27 mouse cellular contexts compared by ENCODE assay signal in the genomic region with DNA sequence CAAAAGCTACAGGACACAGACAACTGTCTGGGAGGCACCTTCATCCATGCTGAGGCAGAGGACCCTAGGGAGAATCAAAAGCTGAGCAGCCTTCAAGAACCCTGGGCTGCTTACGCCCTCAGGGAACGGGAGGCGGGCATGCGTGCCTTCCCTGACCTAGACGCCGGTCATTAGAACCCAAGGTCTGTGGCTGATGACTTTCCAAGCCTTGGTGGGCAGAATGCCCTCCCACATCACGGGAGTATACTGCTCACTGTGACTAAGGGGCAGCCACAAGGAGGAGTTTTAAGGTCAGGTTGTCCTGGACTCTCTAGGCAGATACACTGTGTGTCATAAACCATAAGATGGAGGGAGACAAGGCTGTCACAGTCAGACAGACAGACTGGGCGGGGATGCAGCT.
DNase-seq lines count a peak whose midpoint lies in the region; ATAC-seq and TF ChIP-seq lines count a peak whose summit lies in the region.
"Had no signal": no experiment of that assay in that cellular context is flagged by ENCODE, and none has a peak within 500 bp of the region (broad histone marks: within the 10 kb centered on the region; RNA-seq: fewer than 3 reads in every experiment).

No protein-coding gene starts in this region.

- DNase-seq in adrenal gland, adult (ENCODE audit: inconsistent age in 2 of 2, low spot score in 1 of 2) = peak; percentile 85 to 90
- DNase-seq in adrenal gland, postnatal 4 days (ENCODE audit: low spot score in 2 of 2) = no peak
- peak; percentile 50 for DNase-seq in adrenal gland, postnatal 25 days
- no peak for DNase-seq in thymus, postnatal 0 days (ENCODE audit: low spot score)
- DNase-seq in right cerebral cortex, postnatal 10 days (ENCODE audit: low spot score in 2 of 2) = no peak
- DNase-seq: cerebellum, adult 8-10 months; cerebellum, postnatal 25 days; forebrain, postnatal 0 days; gastrocnemius, postnatal 10 days; heart, postnatal 10 days; kidney, adult 2 months; layer of hippocampus, postnatal 36 days; left cerebral cortex, postnatal 4 days; liver, postnatal 0 days; lung, postnatal 4 days; right cerebral cortex, adult 18-20 months; right cerebral cortex, postnatal 4 days had no signal

- 81% methylated on average over 8 of the region's 8 CpGs for WGBS in midbrain, embryonic 16.5 days
- WGBS in midbrain, embryonic 15.5 days = 77% methylated on average over 8 of the region's 8 CpGs

- no peaks in the 10 kb centered on the region for H3K27me3 ChIP-seq in midbrain, embryonic 16.5 days (ENCODE audit: control insufficient read depth, insufficient read depth, low read depth, low read length)
- H3K27me3 ChIP-seq in midbrain, embryonic 15.5 days (replicated peaks) = no peaks in the 10 kb centered on the region
- H3K27me3 ChIP-seq in C2C12 (ENCODE audit: control insufficient read depth, insufficient read depth, insufficient read length) = no peaks in the 10 kb centered on the region
- H3K27me3 ChIP-seq: heart, embryonic 13.5 days; hindbrain, embryonic 15.5 days; liver, embryonic 12.5 days; megakaryocyte, embryonic 14.5 days had no signal

- H3K4me1 ChIP-seq in midbrain, embryonic 16.5 days (ENCODE audit: control insufficient read depth, insufficient read depth, low read length) = peaks cover 63% of the 10 kb centered on the region
- peaks cover 71% of the 10 kb centered on the region for H3K4me1 ChIP-seq in midbrain, embryonic 15.5 days

- ATAC-seq in midbrain, embryonic 16.5 days = no peak
- no peak for ATAC-seq in midbrain, embryonic 15.5 days (replicated peaks)
- ATAC-seq: CD4-positive, CD25-positive, alpha-beta regulatory T cell, adult 4 months; forebrain, postnatal 0 days; liver, embryonic 12.5 days; liver, postnatal 0 days had no signal

- no peaks in the 10 kb centered on the region for H3K36me3 ChIP-seq in midbrain, embryonic 16.5 days (ENCODE audit: control insufficient read depth, insufficient read depth, low read length)
- H3K36me3 ChIP-seq in midbrain, embryonic 15.5 days (replicated peaks) = no peaks in the 10 kb centered on the region
- no peaks in the 10 kb centered on the region for H3K36me3 ChIP-seq in C2C12 (ENCODE audit: control insufficient read depth, insufficient read depth)
- H3K36me3 ChIP-seq: heart, embryonic 13.5 days; hindbrain, embryonic 15.5 days; liver, embryonic 12.5 days; midbrain, embryonic 12.5 days had no signal

- H3K4me2 ChIP-seq in midbrain, embryonic 16.5 days (ENCODE audit: low read length) = no peak overlapping the region
- H3K4me2 ChIP-seq in midbrain, embryonic 15.5 days = no peak overlapping the region
- H3K4me2 ChIP-seq: heart, embryonic 13.5 days; hindbrain, embryonic 15.5 days; liver, embryonic 12.5 days; midbrain, embryonic 12.5 days had no signal

- H3K79me3 ChIP-seq in C2C12 (ENCODE audit: low read depth) = no peaks in the 10 kb centered on the region

- no peak overlapping the region for H3ac ChIP-seq in C2C12 (ENCODE audit: control insufficient read depth, insufficient read length, low read depth)

- TF ChIP-seq CTCF in C2C12 (IDR thresholded peaks at IDR 0.05; ENCODE audit: control insufficient read depth, insufficient read depth, insufficient read length) = no peak

- H3K4me3 ChIP-seq in midbrain, embryonic 16.5 days (ENCODE audit: low read depth, low read length) = no peak overlapping the region
- no peak overlapping the region for H3K4me3 ChIP-seq in midbrain, embryonic 15.5 days
- no peak overlapping the region for H3K4me3 ChIP-seq in C2C12 (ENCODE audit: insufficient read depth, poor library complexity, severe bottlenecking)
- H3K4me3 ChIP-seq: heart, embryonic 13.5 days; hindbrain, embryonic 15.5 days; liver, embryonic 12.5 days; megakaryocyte, embryonic 14.5 days; midbrain, embryonic 12.5 days had no signal

- H3K9me3 ChIP-seq in midbrain, embryonic 16.5 days (replicated peaks; ENCODE audit: control insufficient read depth, low read length, poor library complexity, severe bottlenecking) = no peaks in the 10 kb centered on the region
- no peaks in the 10 kb centered on the region for H3K9me3 ChIP-seq in midbrain, embryonic 15.5 days
- H3K9me3 ChIP-seq: heart, embryonic 13.5 days; hindbrain, embryonic 15.5 days; liver, embryonic 12.5 days; megakaryocyte, embryonic 14.5 days; midbrain, embryonic 12.5 days had no signal

- 0 out of 2 replicates have a peak overlapping the region, but pooled peaks have one; percentile 3 for H3K9ac ChIP-seq in midbrain, embryonic 16.5 days (ENCODE audit: low read depth, low read length)
- no peak overlapping the region for H3K9ac ChIP-seq in midbrain, embryonic 15.5 days
- H3K9ac ChIP-seq: forebrain, postnatal 0 days; heart, embryonic 13.5 days; hindbrain, embryonic 15.5 days; liver, embryonic 12.5 days; liver, postnatal 0 days; midbrain, embryonic 12.5 days had no signal

- no peak overlapping the region for H3K27ac ChIP-seq in midbrain, embryonic 16.5 days (ENCODE audit: low read length)
- no peak overlapping the region for H3K27ac ChIP-seq in midbrain, embryonic 15.5 days
- H3K27ac ChIP-seq: heart, embryonic 13.5 days; kidney, postnatal 0 days; liver, embryonic 12.5 days; midbrain, embryonic 12.5 days had no signal

- H3K79me2 ChIP-seq in C2C12 (ENCODE audit: control insufficient read depth, insufficient read depth) = peaks cover 17% of the 10 kb centered on the region

TF ChIP-seq in C2C12, 6 proteins besides CTCF, POLR2A, EP300 and RAD21:
- TF ChIP-seq FOSL1 (IDR thresholded peaks at IDR 0.05; ENCODE audit: insufficient read depth, low read length, poor library complexity, severe bottlenecking) = no peak
- TF ChIP-seq MYOG (IDR thresholded peaks at IDR 0.05; ENCODE audit: control insufficient read depth, extremely low read depth, insufficient read length) = no peak
- peak; percentile 12 for TF ChIP-seq MYOD1 (IDR thresholded peaks at IDR 0.05; ENCODE audit: control insufficient read depth, insufficient read length, low read depth)

Comparison
In these comparisons a context has a peak if more than half of its experiments do, and no peak if none do; other contexts are left out.
1. DNase-seq: peak in adrenal gland, adult (2 of 2) and adrenal gland, postnatal 25 days (single experiment); none in adrenal gland, postnatal 4 days (0 of 2), thymus, postnatal 0 days (single experiment) and right cerebral cortex, postnatal 10 days (0 of 2).